Mouse (Mus musculus) forebrain, embryonic 10.5 days (tissue): Measurements from ENCODE around the gene Fbxl22. TPM values are rescaled to one million over a fixed set of nuclear protein-coding genes. Genes with fewer than 3 reads are reported as not detected.

ENCODE experiments used
- DNase-seq: peaks from one replicate; pipeline ENCODE4 v3.0.0-alpha.2; 2017; ENCODE audit warnings: low spot score; ENCODE audit errors: extremely low spot score
- H3K27ac ChIP-seq: fragments of 300-500 bp; sonication (generic); 2 replicates; pipeline ENCODE4 v1.5.1; 2016; ENCODE audit warnings: mild to moderate bottlenecking
- H3K27me3 ChIP-seq: fragments of 300-500 bp; sonication (generic); 2 replicates; pipeline ENCODE4 v1.6.1; 2016; ENCODE audit warnings: mild to moderate bottlenecking; ENCODE audit not compliant: poor library complexity, severe bottlenecking
- H3K36me3 ChIP-seq: fragments of 300-500 bp; sonication (generic); replicated peaks from 2 replicates; pipeline ENCODE4 v1.6.1; 2016; ENCODE audit warnings: mild to moderate bottlenecking, moderate library complexity
- H3K4me1 ChIP-seq: fragments of 300-500 bp; sonication (generic); 2 replicates; pipeline ENCODE4 v1.6.1; 2016
- H3K4me3 ChIP-seq: fragments of 300-500 bp; sonication (generic); 2 replicates; pipeline ENCODE4 v1.5.1; 2016; ENCODE audit warnings: mild to moderate bottlenecking, moderate library complexity
- H3K9me3 ChIP-seq: fragments of 300-500 bp; sonication (generic); 2 replicates; pipeline ENCODE4 v1.6.1; 2016; ENCODE audit warnings: mild to moderate bottlenecking, moderate library complexity
- WGBS: fragments of 180-500 bp; shearing (Covaris S2); methylation state at CpG from one replicate; pipeline ENCODE4 v1.1.7; 2016; 5-methylcytosine and 5-hydroxymethylcytosine counted together
- polyA plus RNA-seq: library from polyadenylated mRNA; unstranded; fragments of >200 nt; fragmentation: Nextera tagmentation; extraction: Ambion mirVana; gene quantifications from 2 replicates; pipeline ENCODE4 v1.2.1, GENCODE M21; 2016

Fbxl22 gene
- polyA plus RNA-seq, result 1.6 TPM in 2 replicates

- Histone ChIP-seq H3K27ac (no peak within 1 kb of the TSS), H3K4me1 (peaks cover 49% of the 10 kb centered on the region), H3K36me3 (peaks cover 74% of the 10 kb centered on the region), H3K27me3 (no peaks in the 10 kb centered on the region), H3K4me3 (no peak within 1 kb of the TSS), H3K9me3 (no peaks in the 10 kb centered on the region)
- WGBS, result 74% methylated on average over 17 of the region's 17 CpGs
- no peak for DNase-seq
Measured at GRCm38 (mm10) chr9:66514256-66514770, at the start of gene Fbxl22. Gene Fbxl22, minus strand, starts transcription at chr9:66514593.

- no peaks in the 10 kb centered on the region for H3K9me3 ChIP-seq
- no peaks in the 10 kb centered on the region for H3K27me3 ChIP-seq
- peaks cover 13% of the 10 kb centered on the region for H3K36me3 ChIP-seq
- no peak overlapping the region for H3K4me3 ChIP-seq
- no peaks in the 10 kb centered on the region for H3K4me1 ChIP-seq
- 92% methylated on average over 1 of the region's 1 CpGs for WGBS
- no peak overlapping the region for H3K27ac ChIP-seq
- no peak for DNase-seq
Measured at GRCm38 (mm10) chr9:66562215-66562614, 47.8 kb upstream of the Fbxl22 start.

GRCm38 (mm10) chr9:66561496-66561895, 47.1 kb upstream of the Fbxl22 start:
- 95% methylated on average over 2 of the region's 2 CpGs for WGBS
- Histone ChIP-seq H3K27me3 (no peaks in the 10 kb centered on the region), H3K36me3 (peaks cover 13% of the 10 kb centered on the region), H3K4me3 (no peak overlapping the region), H3K4me1 (no peaks in the 10 kb centered on the region), H3K9me3 (no peaks in the 10 kb centered on the region), H3K27ac (no peak overlapping the region)
- DNase-seq, result no peak

GRCm38 (mm10) chr9:66560728-66561127, 46.3 kb upstream of the Fbxl22 start:
- Histone ChIP-seq H3K27ac (no peak overlapping the region), H3K27me3 (no peaks in the 10 kb centered on the region), H3K9me3 (no peaks in the 10 kb centered on the region), H3K4me1 (no peaks in the 10 kb centered on the region), H3K36me3 (peaks cover 16% of the 10 kb centered on the region), H3K4me3 (no peak overlapping the region)
- no peak for DNase-seq
- 85% methylated on average over 1 of the region's 1 CpGs for WGBS

- Histone ChIP-seq H3K4me3 (no peak overlapping the region), H3K36me3 (peaks cover 20% of the 10 kb centered on the region), H3K27me3 (no peaks in the 10 kb centered on the region), H3K4me1 (no peaks in the 10 kb centered on the region), H3K27ac (no peak overlapping the region), H3K9me3 (no peaks in the 10 kb centered on the region)
- WGBS, result 79% methylated on average over 2 of the region's 2 CpGs
- DNase-seq, result no peak
Measured at GRCm38 (mm10) chr9:66560295-66560694, 45.9 kb upstream of the Fbxl22 start.

GRCm38 (mm10) chr9:66558971-66559370, 44.6 kb upstream of the Fbxl22 start:
- H3K27me3 ChIP-seq, result no peaks in the 10 kb centered on the region

GRCm38 (mm10) chr9:66542785-66543184, 28.4 kb upstream of the Fbxl22 start:
- H3K27ac ChIP-seq, result no peak overlapping the region
- DNase-seq, result no peak
- WGBS, result 87% methylated on average over 4 of the region's 4 CpGs
- H3K27me3 ChIP-seq, result no peaks in the 10 kb centered on the region
- H3K9me3 ChIP-seq, result no peaks in the 10 kb centered on the region
- H3K36me3 ChIP-seq, result peaks cover 99% of the 10 kb centered on the region
- no peak overlapping the region for H3K4me3 ChIP-seq
- peaks cover 2% of the 10 kb centered on the region; the same call in 1 of the 2 replicates for H3K4me1 ChIP-seq

More at GRCm38 (mm10) chr9:66558971-66559370, 44.6 kb upstream of the Fbxl22 start:
- Histone ChIP-seq H3K9me3 (no peaks in the 10 kb centered on the region), H3K36me3 (peaks cover 33% of the 10 kb centered on the region), H3K27ac (no peak overlapping the region), H3K4me3 (no peak overlapping the region), H3K4me1 (no peaks in the 10 kb centered on the region)
- 95% methylated on average over 4 of the region's 4 CpGs for WGBS
- no peak for DNase-seq

GRCm38 (mm10) chr9:66521595-66521994, 7.2 kb upstream of the Fbxl22 start:
- no peak overlapping the region for H3K4me3 ChIP-seq
- H3K27me3 ChIP-seq, result no peaks in the 10 kb centered on the region
- H3K27ac ChIP-seq, result no peak overlapping the region
- no peaks in the 10 kb centered on the region for H3K4me1 ChIP-seq
- peaks cover 100% of the 10 kb centered on the region for H3K36me3 ChIP-seq
- no peak for DNase-seq
- WGBS, result 96% methylated on average over 3 of the region's 3 CpGs
- H3K9me3 ChIP-seq, result no peaks in the 10 kb centered on the region

- Histone ChIP-seq H3K4me3 (no peak overlapping the region), H3K4me1 (no peaks in the 10 kb centered on the region), H3K36me3 (peaks cover 100% of the 10 kb centered on the region), H3K27ac (no peak overlapping the region), H3K9me3 (no peaks in the 10 kb centered on the region), H3K27me3 (no peaks in the 10 kb centered on the region)
- 94% methylated on average over 4 of the region's 4 CpGs for WGBS
- no peak for DNase-seq
Measured at GRCm38 (mm10) chr9:66520299-66520698, 5.9 kb upstream of the Fbxl22 start.

GRCm38 (mm10) chr9:66518901-66519300, 4.5 kb upstream of the Fbxl22 start:
- H3K4me1 ChIP-seq, result peaks cover 5% of the 10 kb centered on the region; the same call in 1 of the 2 replicates
- H3K27ac ChIP-seq, result no peak overlapping the region
- no peak overlapping the region for H3K4me3 ChIP-seq
- no peaks in the 10 kb centered on the region for H3K27me3 ChIP-seq
- no peaks in the 10 kb centered on the region for H3K9me3 ChIP-seq
- no peak for DNase-seq
- WGBS, result 91% methylated on average over 5 of the region's 5 CpGs
- peaks cover 100% of the 10 kb centered on the region for H3K36me3 ChIP-seq

GRCm38 (mm10) chr9:66518251-66518650, 3.9 kb upstream of the Fbxl22 start:
- Histone ChIP-seq H3K27ac (no peak overlapping the region), H3K9me3 (no peaks in the 10 kb centered on the region), H3K27me3 (no peaks in the 10 kb centered on the region), H3K4me1 (peaks cover 11% of the 10 kb centered on the region), H3K4me3 (no peak overlapping the region), H3K36me3 (peaks cover 99% of the 10 kb centered on the region)
- no peak for DNase-seq
- 94% methylated on average over 5 of the region's 5 CpGs for WGBS

GRCm38 (mm10) chr9:66517746-66518145, 3.4 kb upstream of the Fbxl22 start:
- Histone ChIP-seq H3K4me1 (peaks cover 16% of the 10 kb centered on the region), H3K36me3 (peaks cover 96% of the 10 kb centered on the region), H3K27me3 (no peaks in the 10 kb centered on the region), H3K9me3 (no peaks in the 10 kb centered on the region), H3K27ac (no peak overlapping the region), H3K4me3 (no peak overlapping the region)
- WGBS, result 96% methylated on average over 10 of the region's 10 CpGs
- no peak for DNase-seq

GRCm38 (mm10) chr9:66516296-66516940, 2.0 kb upstream of the Fbxl22 start:
- Histone ChIP-seq H3K9me3 (no peaks in the 10 kb centered on the region), H3K27me3 (no peaks in the 10 kb centered on the region), H3K4me3 (no peak overlapping the region), H3K27ac (no peak overlapping the region), H3K36me3 (peaks cover 83% of the 10 kb centered on the region), H3K4me1 (peaks cover 29% of the 10 kb centered on the region)
- DNase-seq, result no peak
- WGBS, result 91% methylated on average over 6 of the region's 6 CpGs
